8 mouse cellular contexts compared by ENCODE assay signal in genomic region chr10:60106146-60106530, GRCm38 (mm10). TPM values are rescaled to one million over a fixed set of nuclear protein-coding genes. Genes with fewer than 3 reads are reported as not detected.
DNase-seq lines count a peak whose midpoint lies in the region; ATAC-seq and TF ChIP-seq lines count a peak whose summit lies in the region.

Spock2 (plus strand) TSS chr10:60106219.

- H3K4me3 ChIP-seq in neural tube, embryonic 11.5 days (ENCODE audit: low read depth, low read length): peak within 1 kb of the TSS; percentile 62
- peak within 1 kb of the TSS; percentile 83 for H3K4me3 ChIP-seq in hindbrain, postnatal 0 days (ENCODE audit: low read length)
- H3K4me3 ChIP-seq in limb, embryonic 14.5 days (replicated peaks; ENCODE audit: low read length): peak within 1 kb of the TSS; percentile 59
- H3K4me3 ChIP-seq in myocyte: peak within 1 kb of the TSS; percentile 26

- peaks cover 10% of the 10 kb centered on the region; the same call in 1 of the 2 replicates for H3K27me3 ChIP-seq in neural tube, embryonic 11.5 days (ENCODE audit: control insufficient read depth, insufficient read depth, low read length)
- no peaks in the 10 kb centered on the region for H3K27me3 ChIP-seq in hindbrain, postnatal 0 days (ENCODE audit: insufficient read depth, low read length)
- H3K27me3 ChIP-seq in limb, embryonic 14.5 days (ENCODE audit: control insufficient read depth, insufficient read depth, low read length): peaks cover 26% of the 10 kb centered on the region
- no peaks in the 10 kb centered on the region for H3K27me3 ChIP-seq in myocyte (ENCODE audit: control insufficient read depth, insufficient read depth, insufficient read length)

- no peaks in the 10 kb centered on the region for H3K9me3 ChIP-seq in neural tube, embryonic 11.5 days (ENCODE audit: control insufficient read depth, low read length)
- no peaks in the 10 kb centered on the region for H3K9me3 ChIP-seq in hindbrain, postnatal 0 days (ENCODE audit: low read length)
- H3K9me3 ChIP-seq in limb, embryonic 14.5 days (ENCODE audit: control insufficient read depth, low read length): no peaks in the 10 kb centered on the region

- H3K4me2 ChIP-seq in neural tube, embryonic 11.5 days (ENCODE audit: low read depth): peak within 1 kb of the TSS; percentile 93
- peak within 1 kb of the TSS; percentile 90 for H3K4me2 ChIP-seq in hindbrain, postnatal 0 days (ENCODE audit: low read depth, low read length)
- H3K4me2 ChIP-seq in limb, embryonic 14.5 days (replicated peaks; ENCODE audit: low read depth, low read length, severe bottlenecking): peak within 1 kb of the TSS; percentile 93
- peak within 1 kb of the TSS; percentile 87 for H3K4me2 ChIP-seq in myocyte (ENCODE audit: low read depth)

- H3K79me2 ChIP-seq in myocyte (ENCODE audit: control insufficient read depth, insufficient read depth): no peaks in the 10 kb centered on the region

- no peak for TF ChIP-seq CTCF in hindbrain, postnatal 0 days (IDR thresholded peaks at IDR 0.05; ENCODE audit: low read depth)

- ATAC-seq in neural tube, embryonic 11.5 days (ENCODE audit: insufficient read depth, low FRiP score, low TSS enrichment): peak; percentile 72
- peak; percentile 77 for ATAC-seq in hindbrain, postnatal 0 days
- peak; percentile 45; the same call in 1 of the 2 replicates for ATAC-seq in limb, embryonic 14.5 days (ENCODE audit: low FRiP score, low read depth)

- peak within 1 kb of the TSS; percentile 79 for H3K9ac ChIP-seq in neural tube, embryonic 11.5 days (ENCODE audit: low read length)
- peak within 1 kb of the TSS; percentile 91 for H3K9ac ChIP-seq in hindbrain, postnatal 0 days (replicated peaks; ENCODE audit: low read length)
- H3K9ac ChIP-seq in limb, embryonic 14.5 days (ENCODE audit: low read depth, low read length, severe bottlenecking): peak within 1 kb of the TSS; percentile 66

- no peaks in the 10 kb centered on the region for H3K36me3 ChIP-seq in neural tube, embryonic 11.5 days (ENCODE audit: control insufficient read depth, insufficient read depth, low read length)
- no peaks in the 10 kb centered on the region for H3K36me3 ChIP-seq in hindbrain, postnatal 0 days (ENCODE audit: insufficient read depth, low read length)
- H3K36me3 ChIP-seq in limb, embryonic 14.5 days (ENCODE audit: control insufficient read depth, insufficient read depth, low read length): no peaks in the 10 kb centered on the region
- no peaks in the 10 kb centered on the region for H3K36me3 ChIP-seq in myocyte (ENCODE audit: control insufficient read depth, insufficient read depth)

- no peak for TF ChIP-seq POLR2A in limb, embryonic 14.5 days (IDR thresholded peaks at IDR 0.05; ENCODE audit: borderline replicate concordance, extremely low read depth, insufficient read depth, insufficient read length)
- TF ChIP-seq POLR2A in myocyte (IDR thresholded peaks at IDR 0.05; ENCODE audit: insufficient read length, low read depth): peak; percentile 46

- H3K27ac ChIP-seq in neural tube, embryonic 11.5 days (ENCODE audit: low read depth, low read length): peak within 1 kb of the TSS; percentile 85
- peak within 1 kb of the TSS; percentile 97 for H3K27ac ChIP-seq in hindbrain, postnatal 0 days
- no peak within 1 kb of the TSS for H3K27ac ChIP-seq in limb, embryonic 14.5 days (replicated peaks; ENCODE audit: low read depth, low read length)

- H3K4me1 ChIP-seq in neural tube, embryonic 11.5 days (ENCODE audit: control insufficient read depth, insufficient read depth, low read length): peaks cover 10% of the 10 kb centered on the region
- peaks cover 17% of the 10 kb centered on the region for H3K4me1 ChIP-seq in hindbrain, postnatal 0 days (ENCODE audit: insufficient read depth, low read length)
- H3K4me1 ChIP-seq in limb, embryonic 14.5 days (ENCODE audit: control insufficient read depth, insufficient read depth, low read length): peaks cover 6% of the 10 kb centered on the region

- peak; percentile 74 for DNase-seq in neural tube, embryonic 11.5 days (ENCODE audit: low spot score)
- DNase-seq in neural tube, embryonic 10.5 days (ENCODE audit: extremely low spot score, low spot score): no peak
- DNase-seq in cerebellum, adult 8-10 months: peak; percentile 78
- peak; percentile 64 to 72 for DNase-seq in frontal cortex, postnatal 25 days (ENCODE audit: low spot score in 2 of 2)
- peak; percentile 86 for DNase-seq in hindbrain, postnatal 0 days (ENCODE audit: low spot score)
- DNase-seq in limb, embryonic 14.5 days (ENCODE audit: low spot score): peak; percentile 42
- DNase-seq in adipocyte (ENCODE audit: low spot score): no peak

- H3ac ChIP-seq in myocyte (ENCODE audit: control insufficient read depth, insufficient read length): peak within 1 kb of the TSS; percentile 21

- under 1% methylated on average over 22 of the region's 22 CpGs for WGBS in neural tube, embryonic 11.5 days
- WGBS in hindbrain, postnatal 0 days: under 1% methylated on average over 22 of the region's 22 CpGs
- under 1% methylated on average over 22 of the region's 22 CpGs for WGBS in limb, embryonic 14.5 days

TF ChIP-seq in myocyte, 11 proteins besides CTCF, POLR2A, EP300 and RAD21:
- no peak for TF ChIP-seq MYOD1 (IDR thresholded peaks at IDR 0.05; ENCODE audit: control insufficient read depth in 1 of 3, insufficient read length in 2 of 3, low read depth in 2 of 3)
- TF ChIP-seq CEBPB (IDR thresholded peaks at IDR 0.05; ENCODE audit: insufficient read depth, poor library complexity, severe bottlenecking): no peak
- TF ChIP-seq SRF (IDR thresholded peaks at IDR 0.05; ENCODE audit: control insufficient read depth, insufficient read length, low read depth): no peak
- TF ChIP-seq E2F4 (IDR thresholded peaks at IDR 0.05; ENCODE audit: insufficient read depth): no peak
- TF ChIP-seq MAX (IDR thresholded peaks at IDR 0.05; ENCODE audit: low read depth): no peak
- TF ChIP-seq TCF3 (IDR thresholded peaks at IDR 0.05; ENCODE audit: insufficient read length, low read depth): no peak
- TF ChIP-seq USF1 (IDR thresholded peaks at IDR 0.05; ENCODE audit: low read depth): no peak
- TF ChIP-seq POLR2AphosphoS2 (IDR thresholded peaks at IDR 0.05; ENCODE audit: insufficient read length, low read depth): no peak
- no peak for TF ChIP-seq REST (IDR thresholded peaks at IDR 0.05; ENCODE audit: insufficient read depth, insufficient read length)
- no peak for TF ChIP-seq MYOG (IDR thresholded peaks at IDR 0.05; ENCODE audit: control insufficient read depth in 1 of 3, insufficient read depth in 1 of 3, insufficient read length in 2 of 3, low read depth in 2 of 3)
- no peak for TF ChIP-seq TCF12 (IDR thresholded peaks at IDR 0.05; ENCODE audit: insufficient read depth, poor library complexity, severe bottlenecking)

RNA-seq across cellular contexts. Expression of gene Spock2, which starts in this region (rescaled TPM):
- 35.3 and 40.1 TPM in 2 replicates for polyA plus RNA-seq in neural tube, embryonic 11.5 days (2014; fragmentation: Nextera tagmentation; extraction: Ambion mirVana)
- total RNA-seq in hindbrain, postnatal 0 days (2014; rRNA removed): 283 and 297 TPM in 2 replicates
- polyA plus RNA-seq in hindbrain, postnatal 0 days (2015; fragmentation: Nextera tagmentation; extraction: Ambion mirVana): 98.0 and 106 TPM in 2 replicates
- 17.4 and 17.7 TPM in 2 replicates for polyA plus RNA-seq in limb, embryonic 14.5 days (2012; rRNA removed)
- polyA plus RNA-seq in limb, embryonic 14.5 days (2014; fragmentation: Nextera tagmentation; extraction: Ambion mirVana): 7.3 and 7.6 TPM in 2 replicates
- 6.8 TPM for polyA plus RNA-seq in myocyte (2012; fragmentation: generic; extraction: Trizol)

Comparison
In these comparisons a context has a peak if more than half of its experiments do, and no peak if none do; other contexts are left out.
1. DNase-seq: peak in neural tube, embryonic 11.5 days (single experiment), cerebellum, adult 8-10 months (single experiment), frontal cortex, postnatal 25 days (2 of 2), hindbrain, postnatal 0 days (single experiment) and limb, embryonic 14.5 days (single experiment); none in neural tube, embryonic 10.5 days (single experiment) and adipocyte (single experiment).
2. H3K4me3 ChIP-seq: peak in every context shown above with its lines; median percentile 83 in hindbrain, postnatal 0 days; 62 in neural tube, embryonic 11.5 days; 59 in limb, embryonic 14.5 days; 26 in myocyte.
3. Peak in every context shown above with its lines, with median percentiles within 50 percentile points of each other: ATAC-seq, H3K4me2 ChIP-seq and H3K9ac ChIP-seq.